Comparison of ENCODE assay signal across 8 mouse cellular contexts in the genomic region with DNA sequence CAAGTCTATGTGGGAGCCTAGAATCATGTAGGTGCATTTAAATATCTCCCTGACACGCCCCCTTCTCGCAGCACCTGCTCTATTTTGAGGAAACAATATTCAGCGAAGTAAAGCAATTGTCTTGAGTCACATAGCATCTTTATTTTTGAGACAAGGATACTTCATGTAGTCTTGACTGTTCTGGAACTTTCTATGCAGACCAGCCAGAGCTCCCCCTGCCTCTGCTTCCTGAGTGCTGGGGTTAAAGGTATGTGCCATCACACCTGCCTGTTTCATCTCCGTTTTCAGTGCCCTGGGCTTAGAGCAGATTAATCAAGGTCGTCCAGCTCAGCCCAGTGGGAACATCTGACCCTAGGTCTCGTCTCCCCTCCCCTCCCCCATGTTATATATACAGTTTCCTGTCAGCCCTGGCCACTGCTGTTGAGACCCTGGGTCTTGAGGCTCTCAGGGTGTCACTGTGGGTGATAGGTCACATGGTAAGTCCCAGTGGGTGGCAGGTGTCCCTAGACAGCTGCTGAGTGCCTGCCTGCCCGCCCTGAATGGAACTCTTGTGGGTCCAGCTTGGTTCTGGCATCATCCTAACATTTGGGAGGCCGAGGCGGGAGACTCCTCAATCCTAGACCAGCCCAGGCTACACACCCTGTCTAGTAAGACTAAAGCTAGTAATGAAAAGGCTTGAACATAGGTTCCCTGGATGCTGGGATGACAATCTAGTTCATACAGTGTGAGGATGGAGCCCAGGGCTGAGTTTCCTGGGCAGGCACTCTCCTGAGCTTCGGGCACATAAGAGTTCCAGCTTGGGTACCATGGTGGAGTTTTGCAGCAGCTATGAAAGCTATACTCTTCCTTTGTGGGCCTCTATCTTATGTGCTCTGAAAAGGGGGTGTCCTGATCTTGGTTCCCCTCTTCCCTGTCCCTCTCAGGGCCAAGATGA. TPM values are rescaled to one million over a fixed set of nuclear protein-coding genes. Genes with fewer than 3 reads are reported as not detected.
DNase-seq lines count a peak whose midpoint lies in the region; ATAC-seq and TF ChIP-seq lines count a peak whose summit lies in the region.

No protein-coding gene starts in this region.

- no peaks in the 10 kb centered on the region for H3K36me3 ChIP-seq in embryonic facial prominence, embryonic 11.5 days (replicated peaks; ENCODE audit: control insufficient read depth, insufficient read depth, low read depth, low read length)
- H3K36me3 ChIP-seq in hindbrain, postnatal 0 days (ENCODE audit: insufficient read depth, low read length): 0 out of 2 replicates have a peak, but pooled peaks cover 5% of the 10 kb centered on the region

- no peak for DNase-seq in layer of hippocampus, adult 2 months (ENCODE audit: low spot score in 2 of 2)
- no peak for DNase-seq in layer of hippocampus, postnatal 14 days (ENCODE audit: low spot score in 2 of 2)
- DNase-seq in embryonic facial prominence, embryonic 11.5 days (ENCODE audit: low spot score): no peak
- DNase-seq in hindbrain, postnatal 0 days (ENCODE audit: low spot score): no peak
- DNase-seq in natural killer cell, adult 2 months (ENCODE audit: low spot score in 2 of 2): peak; percentile 39 to 43
- DNase-seq in left cerebral cortex, postnatal 4 days: no peak
- no peak for DNase-seq in c-Kit-positive CD71-positive TER-119-positive erythroid progenitor cells, embryonic 14.5 days (ENCODE audit: low spot score)
- DNase-seq in embryo, embryonic 10 days (ENCODE audit: low spot score): no peak

- no peak for ATAC-seq in embryonic facial prominence, embryonic 11.5 days (replicated peaks; ENCODE audit: insufficient number of reproducible peaks, low FRiP score, low TSS enrichment, low read depth)
- ATAC-seq in hindbrain, postnatal 0 days: no peak

- H3K4me3 ChIP-seq in layer of hippocampus, adult 2 months: peak overlapping the region; percentile 94
- peak overlapping the region; percentile 96 for H3K4me3 ChIP-seq in embryonic facial prominence, embryonic 11.5 days (ENCODE audit: low read depth, low read length)
- peak overlapping the region; percentile 90 for H3K4me3 ChIP-seq in hindbrain, postnatal 0 days (ENCODE audit: low read length)

- WGBS in embryonic facial prominence, embryonic 11.5 days: 55% methylated on average over 10 of the region's 10 CpGs
- 48% methylated on average over 10 of the region's 10 CpGs for WGBS in hindbrain, postnatal 0 days

- H3K27ac ChIP-seq in layer of hippocampus, adult 2 months: peak overlapping the region; percentile 100
- no peak overlapping the region for H3K27ac ChIP-seq in embryonic facial prominence, embryonic 11.5 days (replicated peaks; ENCODE audit: low read depth, low read length)
- peak overlapping the region; percentile 99 for H3K27ac ChIP-seq in hindbrain, postnatal 0 days

- TF ChIP-seq CTCF in layer of hippocampus, adult 2 months (conservative IDR thresholded peaks at IDR 0.05): no peak
- TF ChIP-seq CTCF in hindbrain, postnatal 0 days (IDR thresholded peaks at IDR 0.05; ENCODE audit: low read depth): no peak

- no peaks in the 10 kb centered on the region for H3K27me3 ChIP-seq in embryonic facial prominence, embryonic 11.5 days (ENCODE audit: control insufficient read depth, insufficient read depth, low read length)
- H3K27me3 ChIP-seq in hindbrain, postnatal 0 days (ENCODE audit: insufficient read depth, low read length): no peaks in the 10 kb centered on the region

- intact Hi-C loops in left cerebral cortex, postnatal 4 days (cut with DNase I): no loop called here

- peak overlapping the region; percentile 54 for H3K4me2 ChIP-seq in embryonic facial prominence, embryonic 11.5 days (ENCODE audit: low read depth, low read length)
- peak overlapping the region; percentile 61 for H3K4me2 ChIP-seq in hindbrain, postnatal 0 days (ENCODE audit: low read depth, low read length)

- H3K9ac ChIP-seq in embryonic facial prominence, embryonic 11.5 days (replicated peaks; ENCODE audit: low read length): peak overlapping the region; percentile 29
- H3K9ac ChIP-seq in hindbrain, postnatal 0 days (replicated peaks; ENCODE audit: low read length): peak overlapping the region; percentile 98

- H3K9me3 ChIP-seq in embryonic facial prominence, embryonic 11.5 days (replicated peaks; ENCODE audit: control insufficient read depth, low read length): no peaks in the 10 kb centered on the region
- no peaks in the 10 kb centered on the region for H3K9me3 ChIP-seq in hindbrain, postnatal 0 days (ENCODE audit: low read length)

- H3K4me1 ChIP-seq in embryonic facial prominence, embryonic 11.5 days (ENCODE audit: control insufficient read depth, insufficient read depth, low read length): 0 out of 2 replicates have a peak, but pooled peaks cover 2% of the 10 kb centered on the region
- peaks cover 21% of the 10 kb centered on the region for H3K4me1 ChIP-seq in hindbrain, postnatal 0 days (ENCODE audit: insufficient read depth, low read length)

RNA-seq across cellular contexts. Expression of a gene that starts 1.9 kb away (rescaled TPM):
- under 1 TPM; 0.07 to 0.08 TPM for total RNA-seq in layer of hippocampus, adult 2 months (2021)
- under 1 TPM in 1 of 2 experiments, not detected in 1; 0.14 TPM for total RNA-seq in layer of hippocampus, postnatal 14 days (2021)
- polyA plus RNA-seq in embryonic facial prominence, embryonic 11.5 days (2014; fragmentation: Nextera tagmentation; extraction: Ambion mirVana): not detected in 2 replicates
- 0.05 and 0.18 TPM in 2 replicates for total RNA-seq in hindbrain, postnatal 0 days (2014; rRNA removed)
- polyA plus RNA-seq in hindbrain, postnatal 0 days (2015; fragmentation: Nextera tagmentation; extraction: Ambion mirVana): 0.05 and 0.08 TPM in 2 replicates
- under 1 TPM; 0.40 to 0.50 TPM for total RNA-seq in left cerebral cortex, postnatal 4 days (2021)

RNA-seq across cellular contexts. Expression of a gene that starts 2.6 kb away (rescaled TPM):
- total RNA-seq in layer of hippocampus, adult 2 months (2021): 100 to 1,000 TPM; 165 to 181 TPM
- 100 to 1,000 TPM; 163 to 179 TPM for total RNA-seq in layer of hippocampus, postnatal 14 days (2021)
- polyA plus RNA-seq in embryonic facial prominence, embryonic 11.5 days (2014; fragmentation: Nextera tagmentation; extraction: Ambion mirVana): 94.2 and 104 TPM in 2 replicates
- total RNA-seq in hindbrain, postnatal 0 days (2014; rRNA removed): 486 and 650 TPM in 2 replicates
- 90.4 and 96.3 TPM in 2 replicates for polyA plus RNA-seq in hindbrain, postnatal 0 days (2015; fragmentation: Nextera tagmentation; extraction: Ambion mirVana)
- total RNA-seq in left cerebral cortex, postnatal 4 days (2021): 100 to 1,000 TPM; 146 to 158 TPM

RNA-seq across cellular contexts. Expression of a gene that starts 17.0 kb away (rescaled TPM):
- not detected for total RNA-seq in layer of hippocampus, adult 2 months (2021)
- total RNA-seq in layer of hippocampus, postnatal 14 days (2021): not detected
- polyA plus RNA-seq in embryonic facial prominence, embryonic 11.5 days (2014; fragmentation: Nextera tagmentation; extraction: Ambion mirVana): not detected in 2 replicates
- not detected in 2 replicates for total RNA-seq in hindbrain, postnatal 0 days (2014; rRNA removed)
- polyA plus RNA-seq in hindbrain, postnatal 0 days (2015; fragmentation: Nextera tagmentation; extraction: Ambion mirVana): not detected in 2 replicates
- total RNA-seq in left cerebral cortex, postnatal 4 days (2021): not detected

RNA-seq across cellular contexts. Expression of a gene that starts 22.2 kb away (rescaled TPM):
- 1 to 10 TPM; 1.4 to 1.5 TPM for total RNA-seq in layer of hippocampus, adult 2 months (2021)
- under 1 TPM; 0.81 to 0.91 TPM for total RNA-seq in layer of hippocampus, postnatal 14 days (2021)
- 0.06 and 0.20 TPM in 2 replicates for polyA plus RNA-seq in embryonic facial prominence, embryonic 11.5 days (2014; fragmentation: Nextera tagmentation; extraction: Ambion mirVana)
- total RNA-seq in hindbrain, postnatal 0 days (2014; rRNA removed): 0.26 and 0.72 TPM in 2 replicates
- polyA plus RNA-seq in hindbrain, postnatal 0 days (2015; fragmentation: Nextera tagmentation; extraction: Ambion mirVana): 0.20 and 0.31 TPM in 2 replicates
- under 1 TPM; 0.56 to 0.66 TPM for total RNA-seq in left cerebral cortex, postnatal 4 days (2021)

RNA-seq across cellular contexts. Expression of a gene that starts 28.3 kb away (rescaled TPM):
- total RNA-seq in layer of hippocampus, adult 2 months (2021): 10 to 100 TPM; 58.2 to 61.8 TPM
- total RNA-seq in layer of hippocampus, postnatal 14 days (2021): 10 to 100 TPM; 67.8 to 71.7 TPM
- 323 and 334 TPM in 2 replicates for polyA plus RNA-seq in embryonic facial prominence, embryonic 11.5 days (2014; fragmentation: Nextera tagmentation; extraction: Ambion mirVana)
- 301 and 453 TPM in 2 replicates for total RNA-seq in hindbrain, postnatal 0 days (2014; rRNA removed)
- 188 and 190 TPM in 2 replicates for polyA plus RNA-seq in hindbrain, postnatal 0 days (2015; fragmentation: Nextera tagmentation; extraction: Ambion mirVana)
- 10 to 100 TPM; 85.2 to 93.7 TPM for total RNA-seq in left cerebral cortex, postnatal 4 days (2021)

Comparison
In these comparisons a context has a peak if more than half of its experiments do, and no peak if none do; other contexts are left out.
1. DNase-seq: peak in natural killer cell, adult 2 months (2 of 2); none in layer of hippocampus, adult 2 months (0 of 2), layer of hippocampus, postnatal 14 days (0 of 2), embryonic facial prominence, embryonic 11.5 days (single experiment), hindbrain, postnatal 0 days (single experiment), left cerebral cortex, postnatal 4 days (single experiment), c-Kit-positive CD71-positive TER-119-positive erythroid progenitor cells, embryonic 14.5 days (single experiment) and embryo, embryonic 10 days (single experiment).
2. Peak in every context shown above with its lines, with median percentiles within 50 percentile points of each other: H3K4me3 ChIP-seq.